Mouse (Mus musculus): Measurements from ENCODE around the gene Astn2.

GRCm38 (mm10) chr4:65610329-65610728, 794.1 kb downstream of the Astn2 start:
- TF ChIP-seq GATA1 (IDR thresholded peaks at IDR 0.05; ENCODE audit: borderline replicate concordance, low read length) (no peak), FLI1 (IDR thresholded peaks at IDR 0.05; ENCODE audit: low read length) (no peak)
